Mouse (Mus musculus): Measurements from ENCODE around the gene Srpk2. TPM values are rescaled to one million over a fixed set of nuclear protein-coding genes. Genes with fewer than 3 reads are reported as not detected.

Gene Srpk2
- polyA plus RNA-seq, 1 experiment from 2014 or later: 48.0 TPM

GRCm38 (mm10) chr5:23581484-23582060, 102.8 kb downstream of the Srpk2 start:
- no peaks in the 10 kb centered on the region for H3K27me3 ChIP-seq (replicated peaks)
- no peak overlapping the region for H3K27ac ChIP-seq (ENCODE audit: poor library complexity, severe bottlenecking)

DNA sequence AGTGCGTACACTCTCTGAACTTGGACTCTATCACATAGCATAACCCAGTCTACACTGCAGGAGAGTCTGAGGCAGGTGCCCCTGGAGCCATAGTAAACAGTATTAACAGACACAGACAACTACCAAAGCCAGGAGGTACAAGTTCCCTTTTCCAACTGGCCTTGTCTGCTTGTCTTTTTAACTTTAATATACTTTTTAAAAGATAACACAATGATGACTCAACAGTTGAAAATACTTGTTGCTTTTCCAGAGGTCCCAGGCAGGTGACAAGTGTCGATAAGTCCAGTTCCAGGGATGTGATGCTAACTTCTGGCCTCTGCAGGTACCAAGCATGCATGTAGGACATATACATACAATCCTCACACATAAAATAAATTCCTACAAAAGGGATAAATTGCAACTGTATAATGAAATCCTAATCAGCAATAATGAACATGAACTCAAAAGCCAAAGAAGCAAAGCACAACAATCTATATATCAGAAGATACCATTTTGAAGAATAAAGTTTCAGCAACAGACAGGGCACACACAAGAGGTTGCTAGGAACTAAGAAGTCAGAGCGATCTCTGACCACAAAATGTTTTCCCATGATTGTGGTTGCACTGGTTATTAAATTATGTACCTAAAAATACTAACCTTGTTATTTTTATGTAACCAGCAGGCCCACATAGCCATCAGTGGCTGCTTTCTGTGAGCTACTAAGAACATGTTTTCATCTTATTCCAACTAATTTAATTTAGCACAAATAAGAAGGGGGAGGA, 105.1 kb downstream of the Srpk2 start:
- peaks cover 1% of the 10 kb centered on the region; the same call in 1 of the 2 replicates for H3K36me3 ChIP-seq
- no peaks in the 10 kb centered on the region for H3K27me3 ChIP-seq (replicated peaks)
- no peak overlapping the region for H3K4me2 ChIP-seq
- WGBS: 86% methylated on average over 3 of the region's 3 CpGs
- H3K9me3 ChIP-seq (replicated peaks): no peaks in the 10 kb centered on the region
- H3K4me1 ChIP-seq (replicated peaks): peaks cover 16% of the 10 kb centered on the region
- ATAC-seq (ENCODE audit: insufficient number of reproducible peaks, low FRiP score): no peak
- H3K4me3 ChIP-seq: no peak overlapping the region
- no peak overlapping the region for H3K27ac ChIP-seq (ENCODE audit: poor library complexity, severe bottlenecking)
- H3K9ac ChIP-seq: no peak overlapping the region

More at GRCm38 (mm10) chr5:23581484-23582060, 102.8 kb downstream of the Srpk2 start:
- Histone ChIP-seq H3K4me3 (no peak overlapping the region), H3K4me2 (no peak overlapping the region), H3K9me3 (replicated peaks) (no peaks in the 10 kb centered on the region), H3K9ac (no peak overlapping the region), H3K4me1 (replicated peaks) (peaks cover 17% of the 10 kb centered on the region), H3K36me3 (no peaks in the 10 kb centered on the region)
- WGBS: 66% methylated on average over 2 of the region's 2 CpGs
- ATAC-seq (ENCODE audit: insufficient number of reproducible peaks, low FRiP score): no peak

- ATAC-seq (ENCODE audit: insufficient number of reproducible peaks, low FRiP score): no peak
- peaks cover 10% of the 10 kb centered on the region for H3K36me3 ChIP-seq
- H3K9me3 ChIP-seq (replicated peaks): no peaks in the 10 kb centered on the region
- H3K4me2 ChIP-seq: no peak overlapping the region
- no peak overlapping the region for H3K4me3 ChIP-seq
- H3K27me3 ChIP-seq (replicated peaks): no peaks in the 10 kb centered on the region
- H3K9ac ChIP-seq: no peak overlapping the region
- 79% methylated on average over 4 of the region's 4 CpGs for WGBS
- no peak overlapping the region for H3K27ac ChIP-seq (ENCODE audit: poor library complexity, severe bottlenecking)
- H3K4me1 ChIP-seq (replicated peaks): peaks cover 16% of the 10 kb centered on the region
These were observed 106.0 kb downstream of the Srpk2 start for GRCm38 (mm10) chr5:23578322-23578957.

DNA sequence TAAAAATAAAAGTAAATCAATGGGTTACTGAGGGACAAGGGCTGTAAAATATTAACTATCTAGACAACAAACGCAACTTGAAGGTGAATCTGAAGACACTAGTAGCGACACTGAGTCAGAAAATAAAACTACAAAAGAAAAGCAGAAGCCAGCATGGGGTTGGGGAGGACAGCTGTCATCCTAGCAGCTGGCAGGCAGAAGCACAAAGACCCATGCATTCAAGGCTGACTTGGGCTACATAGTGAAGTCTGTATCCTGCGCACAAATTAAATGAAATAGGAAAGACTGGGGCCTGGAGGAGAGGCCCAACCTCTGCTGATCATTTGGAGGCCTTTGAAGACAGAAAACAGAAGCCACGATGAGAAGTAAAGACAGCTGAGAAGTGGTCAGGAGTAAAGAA, 106.6 kb downstream of the Srpk2 start:
- Histone ChIP-seq H3K9me3 (replicated peaks) (no peaks in the 10 kb centered on the region), H3K27ac (ENCODE audit: poor library complexity, severe bottlenecking) (no peak overlapping the region), H3K9ac (no peak overlapping the region), H3K4me1 (replicated peaks) (peaks cover 16% of the 10 kb centered on the region), H3K4me3 (no peak overlapping the region), H3K4me2 (no peak overlapping the region), H3K27me3 (replicated peaks) (no peaks in the 10 kb centered on the region), H3K36me3 (peaks cover 10% of the 10 kb centered on the region)
- WGBS: 78% methylated on average over 4 of the region's 4 CpGs
- no peak for ATAC-seq (ENCODE audit: insufficient number of reproducible peaks, low FRiP score)

GRCm38 (mm10) chr5:23576336-23577094, 107.9 kb downstream of the Srpk2 start:
- ATAC-seq (ENCODE audit: insufficient number of reproducible peaks, low FRiP score): no peak
- Histone ChIP-seq H3K27ac (ENCODE audit: poor library complexity, severe bottlenecking) (no peak overlapping the region), H3K9me3 (replicated peaks) (no peaks in the 10 kb centered on the region), H3K4me3 (no peak overlapping the region), H3K9ac (no peak overlapping the region), H3K27me3 (replicated peaks) (no peaks in the 10 kb centered on the region), H3K4me2 (no peak overlapping the region), H3K36me3 (peaks cover 10% of the 10 kb centered on the region), H3K4me1 (replicated peaks) (peaks cover 15% of the 10 kb centered on the region)
- WGBS: 60% methylated on average over 6 of the region's 6 CpGs

- H3K27me3 ChIP-seq (replicated peaks): no peaks in the 10 kb centered on the region
- ATAC-seq (ENCODE audit: insufficient number of reproducible peaks, low FRiP score): no peak
- no peak overlapping the region for H3K27ac ChIP-seq (ENCODE audit: poor library complexity, severe bottlenecking)
- H3K9ac ChIP-seq: no peak overlapping the region
- no peaks in the 10 kb centered on the region for H3K9me3 ChIP-seq (replicated peaks)
- WGBS: 89% methylated on average over 5 of the region's 5 CpGs
- H3K36me3 ChIP-seq: peaks cover 13% of the 10 kb centered on the region
- peaks cover 10% of the 10 kb centered on the region for H3K4me1 ChIP-seq (replicated peaks)
- H3K4me2 ChIP-seq: no peak overlapping the region
- H3K4me3 ChIP-seq: no peak overlapping the region
These were observed 110.5 kb downstream of the Srpk2 start for GRCm38 (mm10) chr5:23573942-23574341.

GRCm38 (mm10) chr5:23568188-23568587, 116.2 kb downstream of the Srpk2 start:
- Histone ChIP-seq H3K4me3 (no peak overlapping the region), H3K9ac (no peak overlapping the region), H3K9me3 (replicated peaks) (no peaks in the 10 kb centered on the region), H3K4me2 (no peak overlapping the region), H3K4me1 (replicated peaks) (peaks cover 8% of the 10 kb centered on the region), H3K27ac (ENCODE audit: poor library complexity, severe bottlenecking) (no peak overlapping the region), H3K36me3 (peaks cover 20% of the 10 kb centered on the region), H3K27me3 (replicated peaks) (no peaks in the 10 kb centered on the region)
- no peak for ATAC-seq (ENCODE audit: insufficient number of reproducible peaks, low FRiP score)
- 88% methylated on average over 5 of the region's 5 CpGs for WGBS

DNA sequence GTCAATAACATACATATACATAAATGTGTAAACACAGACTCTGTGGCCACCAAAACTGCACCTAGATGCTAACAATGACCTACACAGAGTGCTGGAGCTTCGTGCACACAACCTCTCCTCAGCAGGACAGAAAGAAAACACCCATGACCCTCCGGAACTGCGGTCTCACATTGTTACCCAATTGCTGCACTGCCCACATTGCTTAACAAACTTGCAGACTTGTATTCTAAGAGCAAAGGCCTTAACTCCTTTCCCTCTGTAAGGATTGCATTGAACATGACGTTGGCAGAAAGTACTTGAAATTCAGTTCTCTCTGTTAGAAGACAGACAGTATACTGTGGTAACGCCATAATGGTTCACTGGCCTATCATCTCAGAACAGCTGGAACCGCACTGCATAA, 118.0 kb downstream of the Srpk2 start:
- Histone ChIP-seq H3K9ac (no peak overlapping the region), H3K36me3 (peaks cover 23% of the 10 kb centered on the region), H3K4me1 (replicated peaks) (peaks cover 11% of the 10 kb centered on the region), H3K9me3 (replicated peaks) (no peaks in the 10 kb centered on the region), H3K27me3 (replicated peaks) (no peaks in the 10 kb centered on the region), H3K4me2 (no peak overlapping the region), H3K27ac (ENCODE audit: poor library complexity, severe bottlenecking) (no peak overlapping the region), H3K4me3 (no peak overlapping the region)
- no peak for ATAC-seq (ENCODE audit: insufficient number of reproducible peaks, low FRiP score)
- WGBS: 81% methylated on average over 6 of the region's 6 CpGs

DNA sequence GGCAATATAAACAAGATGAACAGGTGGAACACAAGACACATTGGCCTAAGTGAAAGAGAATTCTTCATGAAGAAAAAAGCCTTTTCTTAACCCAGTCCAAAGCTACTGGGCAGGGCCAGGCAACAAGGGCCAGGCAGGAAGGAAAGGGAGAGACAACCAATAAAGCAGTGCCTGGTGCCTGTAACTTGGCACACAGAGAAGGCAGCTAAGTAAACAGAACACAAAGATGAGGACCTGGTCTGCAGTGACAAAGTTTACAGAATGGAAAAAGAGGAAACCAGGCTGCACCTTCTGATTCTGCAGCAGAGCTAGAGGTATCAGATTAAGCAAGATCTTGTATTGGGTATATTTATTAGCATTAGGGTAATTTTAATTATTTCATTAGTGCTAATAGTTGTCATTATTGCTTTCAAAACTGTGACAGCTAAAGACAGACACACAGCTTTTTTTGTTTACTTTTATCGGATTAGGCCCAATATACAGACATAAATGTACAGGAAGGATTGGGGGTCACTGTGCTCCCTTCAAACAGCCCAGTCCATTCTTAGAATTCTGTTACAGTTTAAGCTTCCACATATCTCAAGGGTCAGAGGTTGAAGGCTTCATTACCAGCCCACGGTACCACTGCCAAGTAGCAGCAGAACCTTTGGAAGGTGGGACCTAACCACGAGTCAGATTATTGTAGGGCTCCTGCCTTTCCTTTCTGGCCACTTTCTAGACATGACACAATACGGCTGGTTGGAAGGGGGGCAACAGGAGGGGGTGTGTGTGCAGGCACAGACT, 121.9 kb downstream of the Srpk2 start:
- peaks cover 36% of the 10 kb centered on the region for H3K36me3 ChIP-seq
- no peak for ATAC-seq (ENCODE audit: insufficient number of reproducible peaks, low FRiP score)
- H3K27ac ChIP-seq (ENCODE audit: poor library complexity, severe bottlenecking): no peak overlapping the region
- no peak overlapping the region for H3K4me3 ChIP-seq
- no peaks in the 10 kb centered on the region for H3K9me3 ChIP-seq (replicated peaks)
- no peaks in the 10 kb centered on the region for H3K27me3 ChIP-seq (replicated peaks)
- no peak overlapping the region for H3K4me2 ChIP-seq
- 66% methylated on average over 4 of the region's 4 CpGs for WGBS
- no peak overlapping the region for H3K9ac ChIP-seq
- peaks cover 14% of the 10 kb centered on the region for H3K4me1 ChIP-seq (replicated peaks)

GRCm38 (mm10) chr5:23561227-23561626, 123.2 kb downstream of the Srpk2 start:
- no peak overlapping the region for H3K4me3 ChIP-seq
- no peak overlapping the region for H3K4me2 ChIP-seq
- H3K9me3 ChIP-seq (replicated peaks): no peaks in the 10 kb centered on the region
- no peaks in the 10 kb centered on the region for H3K27me3 ChIP-seq (replicated peaks)
- H3K36me3 ChIP-seq: peaks cover 36% of the 10 kb centered on the region
- no peak overlapping the region for H3K9ac ChIP-seq
- H3K4me1 ChIP-seq (replicated peaks): peaks cover 19% of the 10 kb centered on the region
- no peak for ATAC-seq (ENCODE audit: insufficient number of reproducible peaks, low FRiP score)
- no peak overlapping the region for H3K27ac ChIP-seq (ENCODE audit: poor library complexity, severe bottlenecking)
- 88% methylated on average over 2 of the region's 2 CpGs for WGBS
